Mouse (Mus musculus) hindbrain, postnatal 0 days (tissue): ENCODE data around the gene Olfr133. TPM values are rescaled to one million over a fixed set of nuclear protein-coding genes. Genes with fewer than 3 reads are reported as not detected.
"Not testable (repeated sequence)": the region's sequence is repeated elsewhere in the genome, so short reads cannot be mapped to it uniquely, and the experiment has no call there.

Experiments used
- ATAC-seq: fragments of 200-750 bp; cut with Nextera tagmentation; 2 replicates; pipeline ENCODE4 v1.8.0; 2017; ENCODE audit warnings: mild to moderate bottlenecking, moderate TSS enrichment, moderate library complexity
- DNase-seq: peaks from one replicate; pipeline ENCODE4 v3.0.0-alpha.2; 2015; ENCODE audit warnings: low spot score
- H3K27ac ChIP-seq: fragments of 300-500 bp; sonication (generic); 2 replicates; pipeline ENCODE4 v1.5.1; 2014; ENCODE audit warnings: mild to moderate bottlenecking
- H3K27me3 ChIP-seq: fragments of 300-500 bp; sonication (generic); 2 replicates; pipeline ENCODE4 v1.6.1; 2014; ENCODE audit warnings: low read length, mixed read lengths; ENCODE audit not compliant: insufficient read depth
- H3K36me3 ChIP-seq: fragments of 300-500 bp; sonication (generic); 2 replicates; pipeline ENCODE4 v1.6.1; 2014; ENCODE audit warnings: low read length, mixed read lengths; ENCODE audit not compliant: insufficient read depth
- H3K4me1 ChIP-seq: fragments of 300-500 bp; sonication (generic); 2 replicates; pipeline ENCODE4 v1.6.1; 2014; ENCODE audit warnings: antibody characterized with exemption, low read length, mixed read lengths; ENCODE audit not compliant: insufficient read depth
- H3K4me2 ChIP-seq: fragments of 300-500 bp; sonication (generic); 2 replicates; pipeline ENCODE4 v1.6.1; 2014; ENCODE audit warnings: low read depth, mild to moderate bottlenecking, low read length, moderate library complexity, mixed read lengths
- H3K4me3 ChIP-seq: fragments of 300-500 bp; sonication (generic); 2 replicates; pipeline ENCODE4 v1.5.1; 2014; ENCODE audit warnings: low read length
- H3K9ac ChIP-seq: fragments of 300-500 bp; sonication (generic); replicated peaks from 2 replicates; pipeline ENCODE4 v1.6.1; 2014; ENCODE audit warnings: mild to moderate bottlenecking, low read length, moderate library complexity, mixed read lengths
- H3K9me3 ChIP-seq: fragments of 300-500 bp; sonication (generic); 2 replicates; pipeline ENCODE4 v1.6.1; 2016; ENCODE audit warnings: low read length, mixed read lengths
- CTCF ChIP-seq: IDR thresholded peaks from 2 replicates; pipeline ENCODE4 v1.5.1; 2016; ENCODE audit warnings: antibody characterized with exemption, control low read depth, low read depth
- WGBS: fragments of 180-500 bp; shearing (Covaris S2); extraction: QIAGEN DNeasy Blood & Tissue Kit; methylation state at CpG from one replicate; pipeline ENCODE4 v1.1.7; 2014; 5-methylcytosine and 5-hydroxymethylcytosine counted together
- polyA plus RNA-seq: library from polyadenylated mRNA; unstranded; fragments of >200 nt; fragmentation: Nextera tagmentation; extraction: Ambion mirVana; gene quantifications from 2 replicates; pipeline ENCODE4 v1.2.1, GENCODE M21; 2015
- total RNA-seq: library from RNA; depleted of rRNA; stranded (reverse); fragments of >200 nt; gene quantifications from 2 replicates; pipeline ENCODE4 v1.2.3, GENCODE M21; 2014; rRNA removed

Gene Olfr133
- total RNA-seq (not detected in 2 replicates), polyA plus RNA-seq (not detected in 2 replicates)

DNA sequence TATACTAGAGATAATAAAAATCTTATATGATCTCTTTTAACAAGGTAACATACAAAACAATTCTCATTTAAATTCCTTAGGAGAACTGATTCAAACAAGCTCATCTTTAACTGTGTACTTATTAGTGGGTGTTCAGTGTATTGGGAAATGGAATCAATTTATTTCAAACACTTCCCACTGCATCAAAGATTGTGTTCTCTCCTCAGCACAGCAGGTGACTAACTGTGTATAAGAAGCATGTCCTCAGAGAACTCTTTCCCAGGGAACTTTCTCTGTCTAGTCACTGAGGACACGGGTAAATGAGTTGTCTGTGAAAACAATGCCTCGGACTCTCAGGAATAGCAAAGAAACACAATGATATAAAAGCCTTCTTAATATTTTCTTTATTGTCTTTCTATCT lies at the start of gene Olfr133:
Olfr133 (plus strand) TSS at position 301 of the 400 bp plus-strand sequence.
- Histone ChIP-seq H3K4me1 (no peaks in the 10 kb centered on the region), H3K9me3 (no peaks in the 10 kb centered on the region), H3K4me3 (no peak within 1 kb of the TSS), H3K27me3 (no peaks in the 10 kb centered on the region), H3K4me2 (no peak within 1 kb of the TSS), H3K36me3 (no peaks in the 10 kb centered on the region), H3K9ac (no peak within 1 kb of the TSS), H3K27ac (no peak within 1 kb of the TSS)
- DNase-seq, result no peak
- ATAC-seq, result no peak
- WGBS, result 33% methylated on average over 2 of the region's 2 CpGs
- TF ChIP-seq CTCF, result no peak

DNA sequence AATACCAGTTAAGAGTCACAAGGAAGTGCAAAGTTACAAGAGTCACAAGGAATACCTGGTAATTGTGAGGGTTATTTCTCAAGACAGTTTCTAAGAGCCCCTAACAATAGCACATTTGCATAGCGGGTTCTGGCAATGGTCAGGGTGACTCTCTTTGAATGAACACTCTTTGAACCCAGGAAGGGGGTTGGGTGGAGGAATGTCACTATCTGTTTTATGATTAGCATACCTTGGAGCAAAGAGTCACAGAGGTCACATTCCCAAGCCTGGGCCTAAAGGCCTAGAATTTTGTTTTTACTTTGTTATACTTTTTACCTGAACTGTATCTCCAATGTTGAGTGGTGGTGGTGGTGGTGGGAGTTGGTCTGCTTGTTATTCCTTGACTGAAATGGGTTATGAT lies 20.9 kb upstream of the Olfr133 start:
- H3K4me1 ChIP-seq, H3K36me3 ChIP-seq, ATAC-seq, H3K9me3 ChIP-seq, H3K27ac ChIP-seq, H3K27me3 ChIP-seq, H3K4me3 ChIP-seq, H3K9ac ChIP-seq, DNase-seq, H3K4me2 ChIP-seq: not testable (repeated sequence)
- WGBS, result 89% methylated on average over 1 of the region's 1 CpGs

DNA sequence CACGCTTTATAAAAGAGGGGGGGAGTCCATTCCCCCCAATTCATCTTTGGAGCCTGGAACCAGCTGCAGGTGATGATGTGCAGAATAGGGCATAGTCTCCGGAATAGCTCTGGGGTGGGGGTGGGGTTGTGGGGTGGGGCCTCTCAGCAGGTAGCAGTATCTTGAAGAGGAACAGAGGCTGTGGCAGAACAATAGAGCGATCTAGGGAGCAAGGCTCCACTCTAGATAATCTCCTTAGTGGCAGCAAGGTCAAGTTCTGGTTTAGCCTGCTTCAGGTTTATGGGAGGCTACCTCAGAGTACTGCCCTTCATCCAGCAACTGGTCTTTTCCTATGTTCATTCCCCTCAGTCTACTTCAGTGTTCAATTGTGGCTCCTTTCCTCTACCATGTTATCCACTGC lies 19.7 kb upstream of the Olfr133 start:
- not testable (repeated sequence) for DNase-seq, H3K4me1 ChIP-seq, H3K27ac ChIP-seq, H3K36me3 ChIP-seq, H3K4me2 ChIP-seq, ATAC-seq, H3K9me3 ChIP-seq, H3K9ac ChIP-seq, H3K4me3 ChIP-seq, H3K27me3 ChIP-seq
- 62% methylated on average over 3 of the region's 3 CpGs for WGBS

DNA sequence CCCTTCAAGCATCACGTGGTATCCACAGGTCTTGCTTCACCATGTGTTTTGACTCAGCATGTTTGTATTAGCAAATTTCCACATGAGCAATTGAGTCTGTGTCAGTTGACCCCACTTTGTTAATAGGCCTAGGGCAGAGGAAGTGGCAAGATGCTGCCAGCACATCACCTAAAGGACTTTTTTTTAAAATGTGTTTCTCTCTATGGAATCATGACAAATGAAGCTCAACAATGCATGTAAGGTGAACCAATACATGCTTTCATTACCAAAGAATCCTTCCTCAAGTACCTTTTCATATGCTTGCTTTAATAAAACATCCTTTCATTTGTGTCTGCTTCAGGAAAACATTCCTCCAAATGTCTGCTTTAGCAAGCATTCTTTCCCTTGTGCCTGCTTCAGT lies 10.7 kb upstream of the Olfr133 start, which contains the start of gene Olfr132:
Olfr132 (minus strand) TSS at position 101 of the 400 bp plus-strand sequence.
- DNase-seq (no peak), ATAC-seq (no peak)
- 63% methylated on average over 1 of the region's 1 CpGs for WGBS
- Histone ChIP-seq H3K4me3 (no peak within 1 kb of the TSS), H3K4me2 (no peak within 1 kb of the TSS), H3K9ac (no peak within 1 kb of the TSS), H3K4me1 (no peaks in the 10 kb centered on the region), H3K27ac (no peak within 1 kb of the TSS), H3K36me3 (no peaks in the 10 kb centered on the region), H3K9me3 (no peaks in the 10 kb centered on the region), H3K27me3 (no peaks in the 10 kb centered on the region)
- no peak for TF ChIP-seq CTCF

DNA sequence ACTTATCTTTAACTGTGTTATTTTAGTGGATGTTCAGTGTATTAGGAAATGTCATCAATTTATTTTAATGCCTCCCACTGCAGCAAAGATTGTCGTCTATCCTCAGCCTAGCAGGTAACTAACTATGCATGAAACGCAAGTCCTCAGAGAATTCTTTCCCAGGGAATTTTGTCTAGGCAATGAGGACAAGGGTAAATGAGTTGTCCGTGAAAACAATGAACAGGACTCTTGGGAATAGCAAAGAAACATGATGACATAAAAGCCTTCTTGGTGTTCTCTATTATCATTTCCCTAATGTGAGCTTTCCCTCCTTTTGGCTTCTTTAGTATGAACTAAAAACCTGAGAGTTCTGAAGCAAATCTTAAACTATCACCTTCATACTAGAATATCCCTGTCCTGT lies 26.0 kb downstream of the Olfr133 start, which contains the start of gene Olfr134:
Olfr134 (plus strand) TSS at position 301 of the 400 bp plus-strand sequence.
- H3K4me1 ChIP-seq, result no peaks in the 10 kb centered on the region
- H3K4me2 ChIP-seq, result no peak within 1 kb of the TSS
- WGBS, result 62% methylated on average over 3 of the region's 3 CpGs
- H3K4me3 ChIP-seq, result no peak within 1 kb of the TSS
- no peaks in the 10 kb centered on the region for H3K36me3 ChIP-seq
- H3K9ac ChIP-seq, result no peak within 1 kb of the TSS
- DNase-seq (no peak), ATAC-seq (no peak)
- H3K27ac ChIP-seq, result no peak within 1 kb of the TSS
- no peaks in the 10 kb centered on the region for H3K27me3 ChIP-seq
- no peaks in the 10 kb centered on the region for H3K9me3 ChIP-seq
- no peak for TF ChIP-seq CTCF

Other genes starting within 250 kb of the Olfr133 start
- not detected in 2 replicates for gene Olfr127, start 244.8 kb upstream of the Olfr133 start, total RNA-seq
- not detected in 2 replicates for gene Olfr127, start 244.8 kb upstream of the Olfr133 start, polyA plus RNA-seq
- not detected in 2 replicates for gene Olfr128, start 224.7 kb upstream of the Olfr133 start, total RNA-seq
- gene Olfr128, start 224.7 kb upstream of the Olfr133 start, polyA plus RNA-seq, result not detected in 2 replicates
- not detected in 2 replicates for gene Olfr761, start 192.2 kb upstream of the Olfr133 start, total RNA-seq
- not detected in 2 replicates for gene Olfr761, start 192.2 kb upstream of the Olfr133 start, polyA plus RNA-seq
- not detected in 2 replicates for gene Olfr129, start 85.2 kb upstream of the Olfr133 start, total RNA-seq
- not detected in 2 replicates for gene Olfr129, start 85.2 kb upstream of the Olfr133 start, polyA plus RNA-seq
- not detected in 2 replicates for gene Olfr130, start 81.4 kb upstream of the Olfr133 start, total RNA-seq
- not detected in 2 replicates for gene Olfr130, start 81.4 kb upstream of the Olfr133 start, polyA plus RNA-seq
- gene Olfr131, start 56.6 kb upstream of the Olfr133 start, total RNA-seq, result not detected in 2 replicates
- gene Olfr131, start 56.6 kb upstream of the Olfr133 start, polyA plus RNA-seq, result not detected in 2 replicates
- gene Olfr132, start 10.8 kb upstream of the Olfr133 start, total RNA-seq, result not detected in 2 replicates
- not detected in 2 replicates for gene Olfr132, start 10.8 kb upstream of the Olfr133 start, polyA plus RNA-seq
- not detected in 2 replicates for gene Olfr134, start 26.1 kb downstream of the Olfr133 start, total RNA-seq
- gene Olfr134, start 26.1 kb downstream of the Olfr133 start, polyA plus RNA-seq, result not detected in 2 replicates
- gene Olfr135, start 59.1 kb downstream of the Olfr133 start, total RNA-seq, result not detected in 2 replicates
- not detected in 2 replicates for gene Olfr135, start 59.1 kb downstream of the Olfr133 start, polyA plus RNA-seq
- not detected in 2 replicates for gene Olfr138, start 115.8 kb downstream of the Olfr133 start, total RNA-seq
- gene Olfr138, start 115.8 kb downstream of the Olfr133 start, polyA plus RNA-seq, result not detected in 2 replicates
- not detected in 2 replicates for gene Olfr137, start 162.3 kb downstream of the Olfr133 start, total RNA-seq
- gene Olfr137, start 162.3 kb downstream of the Olfr133 start, polyA plus RNA-seq, result not detected in 2 replicates
- not detected in 2 replicates for gene Olfr136, start 184.6 kb downstream of the Olfr133 start, total RNA-seq
- gene Olfr136, start 184.6 kb downstream of the Olfr133 start, polyA plus RNA-seq, result not detected in 2 replicates